Mouse (Mus musculus) ovary, adult 18-20 months (tissue): ENCODE measurements around the gene Dexi.

ENCODE experiments used
- DNase-seq: peaks from one replicate; pipeline ENCODE4 v3.0.0; 2022; ENCODE audit warnings: low spot score, mixed read lengths

The Dexi gene

GRCm38 (mm10) chr16:10453872-10454582 is 88.8 kb downstream of the Dexi start:
- DNase-seq: no peak
